Mouse (Mus musculus) gastrocnemius, postnatal 25 days (tissue): ENCODE measurements around the gene Pfdn4. TPM values are rescaled to one million over a fixed set of nuclear protein-coding genes. Genes with fewer than 3 reads are reported as not detected.

ENCODE experiments used
- DNase-seq: peaks from one replicate; pipeline ENCODE4 v3.0.0; 2022
- total RNA-seq, 2 experiments: library from RNA; stranded (reverse); gene quantifications; 1 replicate in 1 of 2; 2 replicates in 1 of 2; pipeline ENCODE4 v1.2.3; 2021

Pfdn4 gene
- total RNA-seq, 2 experiments from 2014 or later = 12.9 to 14.2 TPM

- DNase-seq = peak; percentile 39
These were observed 901 bp downstream of the Pfdn4 start, which contains the start of gene Cyp24a1 for GRCm38 (mm10) chr2:170497091-170497566. Gene Cyp24a1, minus strand, starts transcription at chr2:170497145.

- DNase-seq = no peak
These were observed 1.8 kb downstream of the Pfdn4 start for GRCm38 (mm10) chr2:170498011-170498410.

GRCm38 (mm10) chr2:170503343-170503742 lies 7.1 kb downstream of the Pfdn4 start:
- no peak for DNase-seq

GRCm38 (mm10) chr2:170503983-170504382 lies 7.8 kb downstream of the Pfdn4 start:
- DNase-seq = no peak

GRCm38 (mm10) chr2:170507734-170508133 lies 11.5 kb downstream of the Pfdn4 start:
- peak; percentile 53 for DNase-seq

GRCm38 (mm10) chr2:170508821-170509220 lies 12.6 kb downstream of the Pfdn4 start:
- peak; percentile 69 for DNase-seq

GRCm38 (mm10) chr2:170511073-170511891 lies 15.1 kb downstream of the Pfdn4 start:
- peak; percentile 82 for DNase-seq

- no peak for DNase-seq
These were observed 17.5 kb downstream of the Pfdn4 start for GRCm38 (mm10) chr2:170513756-170514155.

GRCm38 (mm10) chr2:170520321-170520971 lies 24.2 kb downstream of the Pfdn4 start:
- DNase-seq = no peak

- DNase-seq = no peak
These were observed 30.3 kb downstream of the Pfdn4 start for GRCm38 (mm10) chr2:170526513-170526912.

GRCm38 (mm10) chr2:170528061-170528460 lies 31.8 kb downstream of the Pfdn4 start:
- no peak for DNase-seq

- DNase-seq = no peak
These were observed 33.5 kb downstream of the Pfdn4 start for GRCm38 (mm10) chr2:170529766-170530165.

GRCm38 (mm10) chr2:170530256-170530655 lies 34.0 kb downstream of the Pfdn4 start:
- DNase-seq = no peak

- DNase-seq = no peak
These were observed 38.0 kb downstream of the Pfdn4 start for GRCm38 (mm10) chr2:170534116-170534802.

- DNase-seq = no peak
These were observed 38.6 kb downstream of the Pfdn4 start for GRCm38 (mm10) chr2:170534803-170535174.

GRCm38 (mm10) chr2:170535841-170536240 lies 39.6 kb downstream of the Pfdn4 start:
- DNase-seq = no peak

GRCm38 (mm10) chr2:170539211-170539610 lies 43.0 kb downstream of the Pfdn4 start:
- no peak for DNase-seq

- no peak for DNase-seq
These were observed 47.4 kb downstream of the Pfdn4 start for GRCm38 (mm10) chr2:170543625-170544024.

- DNase-seq = no peak
These were observed 47.9 kb downstream of the Pfdn4 start for GRCm38 (mm10) chr2:170544159-170544558.

- DNase-seq = no peak
These were observed 48.7 kb downstream of the Pfdn4 start for GRCm38 (mm10) chr2:170544950-170545349.

- no peak for DNase-seq
These were observed 49.5 kb downstream of the Pfdn4 start for GRCm38 (mm10) chr2:170545745-170546144.

GRCm38 (mm10) chr2:170547526-170547925 lies 51.3 kb downstream of the Pfdn4 start:
- DNase-seq = no peak

- no peak for DNase-seq
These were observed 51.8 kb downstream of the Pfdn4 start for GRCm38 (mm10) chr2:170548046-170548445.
